Mouse (Mus musculus): Measurements from ENCODE around the gene Nr1d1. TPM values are rescaled to one million over a fixed set of nuclear protein-coding genes. Genes with fewer than 3 reads are reported as not detected.

The Nr1d1 gene
- polyA plus RNA-seq, 1 experiment from 2014 or later, result 3.5 TPM

- no peak for DNase-seq (ENCODE audit: low spot score)
- Histone ChIP-seq H3K4me2 (ENCODE audit: low read length) (no peak overlapping the region), H3K4me1 (replicated peaks; ENCODE audit: insufficient read depth, low read length) (peaks cover 35% of the 10 kb centered on the region), H3K27me3 (ENCODE audit: insufficient read depth, low read length) (no peaks in the 10 kb centered on the region), H3K27ac (no peak overlapping the region), H3K9ac (ENCODE audit: low read depth, low read length) (no peak overlapping the region), H3K9me3 (replicated peaks; ENCODE audit: low read length) (no peaks in the 10 kb centered on the region), H3K4me3 (replicated peaks; ENCODE audit: low read depth, low read length) (no peak overlapping the region), H3K36me3 (ENCODE audit: insufficient read depth, low read length) (peaks cover 33% of the 10 kb centered on the region; the same call in 1 of the 2 replicates)
- TF ChIP-seq CTCF (IDR thresholded peaks at IDR 0.05; ENCODE audit: low read depth), result no peak
- WGBS, result 88% methylated on average over 12 of the region's 12 CpGs
- no peak for ATAC-seq (replicated peaks; ENCODE audit: low FRiP score, low read depth)
Observed at GRCm38 (mm10) chr11:98756711-98757110, 18.4 kb downstream of the Nr1d1 start.

- ATAC-seq (replicated peaks; ENCODE audit: low FRiP score, low read depth) (no peak), DNase-seq (ENCODE audit: low spot score) (no peak)
- Histone ChIP-seq H3K27me3 (ENCODE audit: insufficient read depth, low read length) (no peaks in the 10 kb centered on the region), H3K4me1 (replicated peaks; ENCODE audit: insufficient read depth, low read length) (peaks cover 43% of the 10 kb centered on the region), H3K4me3 (replicated peaks; ENCODE audit: low read depth, low read length) (no peak overlapping the region), H3K9ac (ENCODE audit: low read depth, low read length) (no peak overlapping the region), H3K27ac (no peak overlapping the region), H3K4me2 (ENCODE audit: low read length) (no peak overlapping the region), H3K36me3 (ENCODE audit: insufficient read depth, low read length) (peaks cover 33% of the 10 kb centered on the region; the same call in 1 of the 2 replicates), H3K9me3 (replicated peaks; ENCODE audit: low read length) (no peaks in the 10 kb centered on the region)
- TF ChIP-seq CTCF (IDR thresholded peaks at IDR 0.05; ENCODE audit: low read depth), result no peak
- WGBS, result 92% methylated on average over 6 of the region's 6 CpGs
Observed at GRCm38 (mm10) chr11:98755726-98756380, 19.3 kb downstream of the Nr1d1 start.

GRCm38 (mm10) chr11:98754621-98755181 lies 20.4 kb downstream of the Nr1d1 start:
- Histone ChIP-seq H3K9ac (ENCODE audit: low read depth, low read length) (no peak overlapping the region), H3K27me3 (ENCODE audit: insufficient read depth, low read length) (no peaks in the 10 kb centered on the region), H3K36me3 (ENCODE audit: insufficient read depth, low read length) (peaks cover 26% of the 10 kb centered on the region; the same call in 1 of the 2 replicates), H3K4me2 (ENCODE audit: low read length) (no peak overlapping the region), H3K27ac (peak overlapping the region; percentile 72), H3K4me3 (replicated peaks; ENCODE audit: low read depth, low read length) (no peak overlapping the region), H3K9me3 (replicated peaks; ENCODE audit: low read length) (no peaks in the 10 kb centered on the region), H3K4me1 (replicated peaks; ENCODE audit: insufficient read depth, low read length) (peaks cover 55% of the 10 kb centered on the region)
- peak; percentile 95 for TF ChIP-seq CTCF (IDR thresholded peaks at IDR 0.05; ENCODE audit: low read depth)
- peak; percentile 33 for ATAC-seq (replicated peaks; ENCODE audit: low FRiP score, low read depth)
- DNase-seq (ENCODE audit: low spot score), result peak; percentile 83
- WGBS, result 25% methylated on average over 7 of the region's 7 CpGs

- Histone ChIP-seq H3K36me3 (ENCODE audit: insufficient read depth, low read length) (peaks cover 26% of the 10 kb centered on the region; the same call in 1 of the 2 replicates), H3K4me2 (ENCODE audit: low read length) (no peak overlapping the region), H3K4me3 (replicated peaks; ENCODE audit: low read depth, low read length) (no peak overlapping the region), H3K9me3 (replicated peaks; ENCODE audit: low read length) (no peaks in the 10 kb centered on the region), H3K27me3 (ENCODE audit: insufficient read depth, low read length) (no peaks in the 10 kb centered on the region), H3K9ac (ENCODE audit: low read depth, low read length) (no peak overlapping the region), H3K4me1 (replicated peaks; ENCODE audit: insufficient read depth, low read length) (peaks cover 60% of the 10 kb centered on the region), H3K27ac (peak overlapping the region; percentile 72)
- ATAC-seq (replicated peaks; ENCODE audit: low FRiP score, low read depth) (no peak), DNase-seq (ENCODE audit: low spot score) (no peak)
- TF ChIP-seq CTCF (IDR thresholded peaks at IDR 0.05; ENCODE audit: low read depth), result no peak
- WGBS, result 54% methylated on average over 9 of the region's 9 CpGs
Observed at GRCm38 (mm10) chr11:98754151-98754620, 20.9 kb downstream of the Nr1d1 start.

- Histone ChIP-seq H3K9me3 (replicated peaks; ENCODE audit: low read length) (no peaks in the 10 kb centered on the region), H3K27ac (peak overlapping the region; percentile 72; the same call in 1 of the 2 replicates), H3K4me3 (replicated peaks; ENCODE audit: low read depth, low read length) (no peak overlapping the region), H3K4me2 (ENCODE audit: low read length) (no peak overlapping the region), H3K4me1 (replicated peaks; ENCODE audit: insufficient read depth, low read length) (peaks cover 69% of the 10 kb centered on the region), H3K9ac (ENCODE audit: low read depth, low read length) (no peak overlapping the region), H3K27me3 (ENCODE audit: insufficient read depth, low read length) (no peaks in the 10 kb centered on the region), H3K36me3 (ENCODE audit: insufficient read depth, low read length) (peaks cover 23% of the 10 kb centered on the region; the same call in 1 of the 2 replicates)
- WGBS, result 95% methylated on average over 5 of the region's 5 CpGs
- ATAC-seq (replicated peaks; ENCODE audit: low FRiP score, low read depth) (no peak), DNase-seq (ENCODE audit: low spot score) (no peak)
- no peak for TF ChIP-seq CTCF (IDR thresholded peaks at IDR 0.05; ENCODE audit: low read depth)
Observed at GRCm38 (mm10) chr11:98753264-98753663, 21.9 kb downstream of the Nr1d1 start.

- H3K27ac ChIP-seq, result peak overlapping the region; percentile 55
- no peak for DNase-seq (ENCODE audit: low spot score)
- no peaks in the 10 kb centered on the region for H3K9me3 ChIP-seq (replicated peaks; ENCODE audit: low read length)
- 76% methylated on average over 10 of the region's 10 CpGs for WGBS
- no peak for ATAC-seq (replicated peaks; ENCODE audit: low FRiP score, low read depth)
- no peak overlapping the region for H3K4me2 ChIP-seq (ENCODE audit: low read length)
- H3K9ac ChIP-seq (ENCODE audit: low read depth, low read length), result no peak overlapping the region
- peaks cover 21% of the 10 kb centered on the region; the same call in 1 of the 2 replicates for H3K36me3 ChIP-seq (ENCODE audit: insufficient read depth, low read length)
- peaks cover 75% of the 10 kb centered on the region for H3K4me1 ChIP-seq (replicated peaks; ENCODE audit: insufficient read depth, low read length)
- no peak overlapping the region for H3K4me3 ChIP-seq (replicated peaks; ENCODE audit: low read depth, low read length)
- no peaks in the 10 kb centered on the region for H3K27me3 ChIP-seq (ENCODE audit: insufficient read depth, low read length)
- TF ChIP-seq CTCF (IDR thresholded peaks at IDR 0.05; ENCODE audit: low read depth), result no peak
Observed at GRCm38 (mm10) chr11:98752562-98753140, 22.5 kb downstream of the Nr1d1 start.
